Mouse (Mus musculus) ovary, adult 10 weeks (tissue): ENCODE results near the gene Opn1sw. TPM values are rescaled to one million over a fixed set of nuclear protein-coding genes. Genes with fewer than 3 reads are reported as not detected.

Experiments used
- polyA plus RNA-seq: library from polyadenylated mRNA; stranded (reverse); fragments of 350-450 nt; fragmentation: Illumina TruSeq; extraction: RNeasy Lipid Tissue Mini Kit (QIAGEN cat#74804); gene quantifications from one replicate; pipeline ENCODE4 v1.2.3, GENCODE M21; 2014

Opn1sw gene
- not detected for polyA plus RNA-seq

DNA sequence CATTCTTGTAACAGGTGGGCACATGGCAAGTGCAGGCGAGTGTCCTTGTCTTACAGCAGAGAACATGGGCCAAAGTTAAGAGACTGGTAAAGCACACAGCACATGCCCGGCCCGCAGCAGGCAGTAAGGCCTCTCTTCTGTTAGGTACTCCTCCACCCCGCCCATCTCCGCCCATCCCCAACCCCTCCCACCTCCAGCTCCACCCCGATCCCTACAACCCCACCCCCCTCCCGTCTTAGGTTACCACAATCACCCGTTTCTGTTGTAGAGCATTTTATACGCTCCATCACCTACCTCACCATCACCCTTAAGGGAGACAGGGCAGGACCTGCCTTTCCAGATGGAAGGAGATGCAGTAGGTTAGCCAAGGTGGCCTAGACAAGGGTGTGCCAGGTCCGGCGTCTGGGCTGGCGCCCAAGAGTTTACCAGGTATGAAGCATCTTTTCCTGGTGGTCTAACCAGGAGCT is at the start of gene Opn1sw:
Gene Opn1sw, minus strand, starts transcription at position 417 of the 467 bp plus-strand sequence.

DNA sequence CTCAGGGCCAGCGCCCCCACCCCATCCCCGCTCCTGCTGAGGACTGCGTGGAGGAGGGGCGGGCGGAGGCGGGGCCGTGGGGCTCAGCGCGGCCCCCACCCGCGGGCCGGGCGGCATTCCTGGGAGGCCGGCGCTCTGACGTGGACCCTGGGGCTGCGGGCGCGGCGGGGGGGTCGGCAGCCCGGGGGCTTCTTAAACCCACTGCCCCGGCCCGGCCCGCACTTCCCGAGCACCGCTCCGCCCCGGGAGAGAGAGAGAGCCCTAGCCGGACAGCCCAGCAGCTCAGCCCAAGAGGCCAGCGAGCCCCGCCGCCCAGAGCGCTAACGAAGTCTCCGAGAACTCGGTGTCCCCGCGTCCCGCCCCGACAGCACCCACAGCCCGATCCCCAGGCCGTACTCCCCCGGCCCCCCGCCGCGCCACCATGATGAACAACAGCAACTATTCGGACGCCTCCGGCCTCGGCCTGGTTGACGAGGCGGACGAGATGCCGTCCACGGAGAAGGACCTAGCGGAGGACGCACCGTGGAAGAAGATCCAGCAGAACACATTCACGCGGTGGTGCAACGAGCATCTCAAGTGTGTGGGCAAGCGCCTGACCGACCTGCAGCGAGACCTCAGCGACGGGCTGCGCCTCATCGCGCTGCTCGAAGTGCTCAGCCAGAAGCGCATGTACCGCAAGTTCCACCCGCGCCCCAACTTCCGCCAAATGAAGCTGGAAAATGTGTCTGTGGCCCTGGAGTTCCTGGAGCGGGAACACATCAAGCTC is 45.0 kb upstream of the Opn1sw start, which contains the start of gene Flnc:
Gene Flnc, plus strand, starts transcription at position 219 of the 766 bp plus-strand sequence.

DNA sequence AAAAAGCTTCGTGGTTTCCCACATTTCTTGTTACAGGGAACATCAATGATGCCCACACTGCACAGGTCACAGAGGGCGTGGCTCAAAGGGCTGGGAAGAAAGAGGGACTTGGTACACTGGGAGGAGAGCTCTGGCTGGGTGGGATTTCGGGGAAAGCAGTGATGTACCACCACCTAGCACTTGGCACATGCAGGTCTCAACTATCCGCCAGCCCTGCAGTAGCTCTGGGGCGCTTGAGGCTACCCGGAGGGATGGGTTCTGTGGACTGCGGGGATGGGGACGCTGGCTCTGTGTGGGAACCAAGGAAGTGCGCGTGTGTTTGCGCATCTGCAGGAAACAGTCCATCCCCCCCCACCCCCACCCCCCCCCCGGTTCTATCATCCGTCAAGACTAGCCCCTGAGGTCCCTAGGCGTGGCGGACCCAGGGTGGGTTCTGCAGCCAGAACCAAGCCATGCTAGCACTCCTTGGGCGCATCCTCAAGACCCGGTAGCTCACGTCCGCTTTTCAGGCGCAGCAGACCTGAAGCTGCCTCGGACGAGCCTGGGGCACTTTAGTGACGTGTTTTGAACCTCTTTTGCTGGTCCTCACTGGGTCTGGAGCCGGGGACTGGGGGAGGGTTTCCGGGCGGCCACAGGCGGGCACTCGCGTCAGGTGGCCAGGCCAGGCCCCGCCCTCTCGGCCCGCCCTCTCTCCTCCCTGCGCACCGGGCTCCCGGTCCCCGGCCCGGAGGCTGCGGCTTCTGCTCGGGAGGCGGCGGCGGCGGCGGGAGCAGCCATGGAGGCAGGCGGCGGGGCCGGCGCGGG is 7.8 kb upstream of the Opn1sw start, which contains the start of gene Ccdc136:
Gene Ccdc136, plus strand, starts transcription at position 400 of the 804 bp plus-strand sequence.

DNA sequence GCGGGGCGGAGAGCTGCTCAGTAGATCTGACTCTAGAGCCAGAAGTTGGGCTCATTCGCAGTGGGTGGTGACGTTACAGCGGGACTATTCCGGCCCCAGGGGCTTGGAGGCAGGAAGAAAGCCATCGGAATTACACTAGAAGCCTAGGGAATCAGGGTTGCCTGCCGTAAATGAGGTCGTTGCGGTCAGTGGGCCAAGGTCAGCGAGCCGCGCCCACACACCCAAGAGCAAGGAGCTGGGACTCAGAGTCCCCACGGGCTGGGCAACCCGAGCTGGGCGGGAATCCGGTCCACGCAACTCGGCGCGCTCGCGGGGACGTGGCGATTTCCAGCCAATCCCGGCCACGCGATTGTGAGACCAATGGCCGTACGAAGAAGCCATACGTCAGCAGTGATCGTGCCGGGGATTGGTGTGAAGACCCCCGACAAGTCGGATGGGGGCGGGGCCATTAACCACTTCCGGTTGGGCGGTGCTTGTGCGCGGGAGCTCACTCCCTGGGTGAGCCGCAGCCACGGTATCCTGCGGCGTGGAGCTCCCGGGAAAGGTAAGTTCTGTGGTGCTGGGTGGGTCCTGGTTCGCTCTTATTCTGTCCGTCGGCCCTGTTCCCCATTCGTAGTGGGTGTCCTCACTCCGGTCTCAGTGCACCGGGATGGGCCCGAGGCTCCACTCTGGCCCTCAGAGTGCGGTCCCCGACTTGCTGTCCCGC is 40.5 kb downstream of the Opn1sw start, which contains the start of gene Calu:
Gene Calu, plus strand, starts transcription at position 405 of the 706 bp plus-strand sequence.

Other genes starting within 250 kb of the Opn1sw start
- 54.0 TPM for gene Rbm28, start 223.5 kb downstream of the Opn1sw start, polyA plus RNA-seq
- 0.43 TPM for gene Prrt4, start 208.9 kb downstream of the Opn1sw start, polyA plus RNA-seq
- gene Impdh1, start 172.1 kb downstream of the Opn1sw start, polyA plus RNA-seq = 18.6 TPM
- 15.9 TPM for gene Hilpda, start 116.0 kb downstream of the Opn1sw start, polyA plus RNA-seq
- gene Fam71f2, start 108.9 kb downstream of the Opn1sw start, polyA plus RNA-seq = not detected
- gene Fam71f1, start 69.3 kb downstream of the Opn1sw start, polyA plus RNA-seq = not detected
- gene Calu, start 40.4 kb downstream of the Opn1sw start, polyA plus RNA-seq = 605 TPM
- gene Ccdc136, start 7.8 kb upstream of the Opn1sw start, polyA plus RNA-seq = 1.2 TPM
- gene Flnc, start 44.8 kb upstream of the Opn1sw start, polyA plus RNA-seq = 0.20 TPM
- 16.8 TPM for gene Atp6v1f, start 79.2 kb upstream of the Opn1sw start, polyA plus RNA-seq
- gene Atp6v1fnb, start 83.0 kb upstream of the Opn1sw start, polyA plus RNA-seq = not detected
- gene Kcp, start 119.5 kb upstream of the Opn1sw start, polyA plus RNA-seq = not detected
- gene Irf5, start 138.2 kb upstream of the Opn1sw start, polyA plus RNA-seq = 1.6 TPM
- 79.3 TPM for gene Tnpo3, start 221.4 kb upstream of the Opn1sw start, polyA plus RNA-seq